8 mouse cellular contexts compared by ENCODE assay signal in genomic region chr19:30031468-30031931, GRCm38 (mm10). TPM values are rescaled to one million over a fixed set of nuclear protein-coding genes. Genes with fewer than 3 reads are reported as not detected.
DNase-seq lines count a peak whose midpoint lies in the region; ATAC-seq and TF ChIP-seq lines count a peak whose summit lies in the region.

No protein-coding gene starts in this region.

- TF ChIP-seq POLR2A in brain, embryonic 14.5 days (IDR thresholded peaks at IDR 0.05; ENCODE audit: borderline replicate concordance, extremely low read depth, insufficient read depth, insufficient read length, poor library complexity, severe bottlenecking), result no peak

- TF ChIP-seq CTCF in brain, embryonic 14.5 days (IDR thresholded peaks at IDR 0.05; ENCODE audit: borderline replicate concordance, extremely low read depth, insufficient read depth, insufficient read length), result no peak
- TF ChIP-seq CTCF in liver, embryonic 14.5 days (IDR thresholded peaks at IDR 0.05; ENCODE audit: low read depth), result no peak

- H3K27ac ChIP-seq in heart, embryonic 16.5 days (ENCODE audit: low read length), result peak overlapping the region; percentile 94
- peak overlapping the region; percentile 74 for H3K27ac ChIP-seq in liver, embryonic 14.5 days
- peak overlapping the region; percentile 97; the same call in 1 of the 2 replicates for H3K27ac ChIP-seq in stomach, embryonic 14.5 days (ENCODE audit: low read length)

- H3K27me3 ChIP-seq in heart, embryonic 16.5 days (ENCODE audit: control insufficient read depth, insufficient read depth, low read length), result no peaks in the 10 kb centered on the region
- no peaks in the 10 kb centered on the region for H3K27me3 ChIP-seq in liver, embryonic 14.5 days (ENCODE audit: control insufficient read depth, insufficient read depth, low read length)
- H3K27me3 ChIP-seq in stomach, embryonic 14.5 days (ENCODE audit: control insufficient read depth, insufficient read depth, low read length), result no peaks in the 10 kb centered on the region

- H3K9ac ChIP-seq in heart, embryonic 16.5 days (ENCODE audit: low read length), result peak overlapping the region; percentile 99
- peak overlapping the region; percentile 98 for H3K9ac ChIP-seq in liver, embryonic 14.5 days (replicated peaks)
- peak overlapping the region; percentile 100 for H3K9ac ChIP-seq in stomach, embryonic 14.5 days (replicated peaks; ENCODE audit: low read depth, low read length)

- DNase-seq in heart, adult 18-20 months, result peak; percentile 24 to 32
- no peak for DNase-seq in heart, postnatal 25 days (ENCODE audit: low spot score)
- peak; percentile 65 for DNase-seq in brain, embryonic 14.5 days (ENCODE audit: low read depth)
- no peak for DNase-seq in liver, embryonic 14.5 days (ENCODE audit: low read depth in 3 of 3, low spot score in 3 of 3)
- no peak for DNase-seq in gastrocnemius, postnatal 36 days
- no peak for DNase-seq in left cerebral cortex, adult 11 months (ENCODE audit: low spot score)

- H3K4me3 ChIP-seq in heart, embryonic 16.5 days (ENCODE audit: low read length), result peak overlapping the region; percentile 73
- peak overlapping the region; percentile 95 to 99 for H3K4me3 ChIP-seq in liver, embryonic 14.5 days (ENCODE audit: insufficient read depth in 1 of 2, low read depth in 2 of 2, low read length in 2 of 2)
- peak overlapping the region; percentile 99 for H3K4me3 ChIP-seq in stomach, embryonic 14.5 days (ENCODE audit: low read depth, low read length)

- 1% methylated on average over 7 of the region's 7 CpGs for WGBS in heart, embryonic 16.5 days
- 2% methylated on average over 7 of the region's 7 CpGs for WGBS in liver, embryonic 14.5 days (ENCODE audit: insufficient replicate concordance)
- WGBS in stomach, embryonic 14.5 days, result 2% methylated on average over 7 of the region's 7 CpGs

- no peak for TF ChIP-seq EP300 in liver, embryonic 14.5 days (IDR thresholded peaks at IDR 0.05; ENCODE audit: low read depth)

- intact Hi-C loops in heart, postnatal 25 days (cut with DNase I), result loop anchor here (5.0 kb wide), 2 partner anchors 46 to 219 kb away; partner anchors contain the start of gene Ranbp6
- intact Hi-C loops in gastrocnemius, postnatal 36 days (cut with DNase I), result no loop called here

- H3K9me3 ChIP-seq in heart, embryonic 16.5 days (replicated peaks; ENCODE audit: control insufficient read depth, low read length), result no peaks in the 10 kb centered on the region
- no peaks in the 10 kb centered on the region for H3K9me3 ChIP-seq in liver, embryonic 14.5 days (ENCODE audit: control insufficient read depth, low read length)
- H3K9me3 ChIP-seq in stomach, embryonic 14.5 days (ENCODE audit: control insufficient read depth, low read depth, low read length), result no peaks in the 10 kb centered on the region

- no peaks in the 10 kb centered on the region for H3K36me3 ChIP-seq in heart, embryonic 16.5 days (ENCODE audit: control insufficient read depth, insufficient read depth)
- peaks cover 3% of the 10 kb centered on the region; the same call in 1 of the 2 replicates for H3K36me3 ChIP-seq in liver, embryonic 14.5 days (replicated peaks; ENCODE audit: control insufficient read depth, insufficient read depth, low read depth)
- H3K36me3 ChIP-seq in stomach, embryonic 14.5 days (ENCODE audit: control insufficient read depth, insufficient read depth, low read length), result no peaks in the 10 kb centered on the region; the same call in 1 of the 2 replicates

- no peak for ATAC-seq in heart, embryonic 16.5 days (replicated peaks; ENCODE audit: extremely low read depth, insufficient read depth, low FRiP score)
- ATAC-seq in liver, embryonic 14.5 days (ENCODE audit: insufficient read depth), result no peak
- ATAC-seq in stomach, embryonic 14.5 days (ENCODE audit: insufficient number of reproducible peaks, insufficient read depth, low FRiP score, low read depth), result no peak

- H3K4me2 ChIP-seq in heart, embryonic 16.5 days (ENCODE audit: low read depth, low read length), result peak overlapping the region; percentile 89
- H3K4me2 ChIP-seq in liver, embryonic 14.5 days (ENCODE audit: low read depth), result peak overlapping the region; percentile 74
- H3K4me2 ChIP-seq in stomach, embryonic 14.5 days (replicated peaks; ENCODE audit: low read depth, low read length), result peak overlapping the region; percentile 73

- H3K4me1 ChIP-seq in heart, embryonic 16.5 days (ENCODE audit: control insufficient read depth, insufficient read depth, low read length), result peaks cover 15% of the 10 kb centered on the region
- peaks cover 11 to 26% of the 10 kb centered on the region in 2 experiments for H3K4me1 ChIP-seq in liver, embryonic 14.5 days (replicated peaks; ENCODE audit: control insufficient read depth in 2 of 2, insufficient read depth in 2 of 2, low read length in 1 of 2)
- H3K4me1 ChIP-seq in stomach, embryonic 14.5 days (ENCODE audit: control insufficient read depth, insufficient read depth, low read length), result peaks cover 16% of the 10 kb centered on the region; the same call in 1 of the 2 replicates

RNA-seq across cellular contexts. Expression of gene Uhrf2, which starts 1.2 kb away (rescaled TPM):
- total RNA-seq in heart, adult 18-20 months (2021), result 10 to 100 TPM; 18.8 to 24.0 TPM
- total RNA-seq in heart, postnatal 25 days (2021), result 10 to 100 TPM; 21.2 to 25.5 TPM
- 128 and 165 TPM in 2 replicates for polyA plus RNA-seq in brain, embryonic 14.5 days (2012; rRNA removed)
- 41.9 and 42.5 TPM in 2 replicates for polyA plus RNA-seq in heart, embryonic 16.5 days (2015; fragmentation: Nextera tagmentation; extraction: Ambion mirVana)
- 35.5 and 38.6 TPM in 2 replicates for polyA plus RNA-seq in liver, embryonic 14.5 days (2012; rRNA removed)
- 30.8 and 33.5 TPM in 2 replicates for polyA plus RNA-seq in liver, embryonic 14.5 days (2014; fragmentation: Nextera tagmentation; extraction: Ambion mirVana)
- polyA plus RNA-seq in stomach, embryonic 14.5 days (2014; fragmentation: Nextera tagmentation; extraction: Ambion mirVana), result 90.1 and 90.5 TPM in 2 replicates
- total RNA-seq in gastrocnemius, postnatal 36 days (2021), result 10 to 100 TPM; 10.3 to 14.3 TPM

RNA-seq across cellular contexts. Expression of gene Trpd52l3, which starts 27.9 kb away (rescaled TPM):
- not detected for total RNA-seq in heart, adult 18-20 months (2021)
- total RNA-seq in heart, postnatal 25 days (2021), result not detected
- polyA plus RNA-seq in brain, embryonic 14.5 days (2012; rRNA removed), result not detected in 2 replicates
- not detected in 2 replicates for polyA plus RNA-seq in heart, embryonic 16.5 days (2015; fragmentation: Nextera tagmentation; extraction: Ambion mirVana)
- not detected in 2 replicates for polyA plus RNA-seq in liver, embryonic 14.5 days (2012; rRNA removed)
- not detected in 2 replicates for polyA plus RNA-seq in liver, embryonic 14.5 days (2014; fragmentation: Nextera tagmentation; extraction: Ambion mirVana)
- polyA plus RNA-seq in stomach, embryonic 14.5 days (2014; fragmentation: Nextera tagmentation; extraction: Ambion mirVana), result not detected in 2 replicates
- not detected for total RNA-seq in gastrocnemius, postnatal 36 days (2021)

Comparison
In these comparisons a context has a peak if more than half of its experiments do, and no peak if none do; other contexts are left out.
1. DNase-seq: peak in heart, adult 18-20 months (2 of 2) and brain, embryonic 14.5 days (single experiment); none in heart, postnatal 25 days (single experiment), liver, embryonic 14.5 days (0 of 3), gastrocnemius, postnatal 36 days (0 of 2) and left cerebral cortex, adult 11 months (single experiment).
2. Peak in every context shown above with its lines, with median percentiles within 50 percentile points of each other: H3K27ac ChIP-seq, H3K4me2 ChIP-seq, H3K4me3 ChIP-seq and H3K9ac ChIP-seq.